Comparison of ENCODE assay signal across 9 mouse cellular contexts in the genomic region with DNA sequence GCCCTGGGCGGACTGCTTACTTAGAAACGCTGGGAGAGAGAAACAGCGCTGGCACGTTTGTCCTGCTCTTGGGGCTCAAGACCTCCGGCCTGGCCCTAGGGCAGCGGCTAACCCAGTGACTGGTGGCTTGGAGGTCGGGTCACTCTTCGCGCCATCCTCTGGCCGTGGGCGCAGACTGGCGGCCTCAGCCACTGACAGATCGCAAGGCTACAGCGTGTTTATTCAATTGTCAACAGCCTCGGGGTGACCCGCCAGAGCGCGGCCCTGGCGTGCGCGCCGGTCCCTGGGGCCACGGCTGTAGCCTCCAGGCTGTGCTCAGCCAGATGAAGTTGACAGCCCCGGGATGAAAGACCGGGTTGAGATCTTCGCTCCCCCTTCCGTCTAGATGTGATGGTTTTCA. TPM values are rescaled to one million over a fixed set of nuclear protein-coding genes. Genes with fewer than 3 reads are reported as not detected.
A peak's percentile ranks its signal among the peaks of the same experiment; 100 is the strongest.
DNase-seq lines count a peak whose midpoint lies in the region; ATAC-seq and TF ChIP-seq lines count a peak whose summit lies in the region.
"Had no signal": no experiment of that assay in that cellular context is flagged by ENCODE, and none has a peak within 500 bp of the region (broad histone marks: within the 10 kb centered on the region; RNA-seq: fewer than 3 reads in every experiment).

No protein-coding gene starts in this region.

- intact Hi-C loops in heart, postnatal 25 days (cut with DNase I): loop anchor here (10.0 kb wide), 1 partner anchor 552 kb away; no protein-coding TSS in a partner anchor

- peak; percentile 88 for DNase-seq in heart, adult 11 months
- DNase-seq in heart, postnatal 25 days (ENCODE audit: low spot score): no peak
- no peak for DNase-seq in adrenal gland, postnatal 4 days (ENCODE audit: low spot score in 2 of 2)
- no peak for DNase-seq in thymus, postnatal 25 days
- DNase-seq in layer of hippocampus, adult 8-10 months (ENCODE audit: low spot score in 2 of 2): no peak
- DNase-seq: cerebellum, adult 9-10 months had no signal

- no peak for TF ChIP-seq POLR2A in ES-Bruce4 (IDR thresholded peaks at IDR 0.05; ENCODE audit: insufficient read depth, low read length)

- H3K4me2 ChIP-seq in forebrain, embryonic 12.5 days: peak overlapping the region; percentile 21; the same call in 1 of the 2 replicates
- H3K4me2 ChIP-seq in limb, embryonic 13.5 days (replicated peaks): peak overlapping the region; percentile 27; the same call in 1 of the 2 replicates

- no peak for TF ChIP-seq EP300 in ES-Bruce4 (IDR thresholded peaks at IDR 0.05; ENCODE audit: insufficient read depth, low read depth, low read length)

- H3K9me3 ChIP-seq in ES-Bruce4 (replicated peaks; ENCODE audit: control insufficient read depth, insufficient read depth, low read length, poor library complexity, severe bottlenecking): no peaks in the 10 kb centered on the region
- no peaks in the 10 kb centered on the region for H3K9me3 ChIP-seq in forebrain, embryonic 12.5 days
- H3K9me3 ChIP-seq in limb, embryonic 13.5 days: no peaks in the 10 kb centered on the region

- 1% methylated on average over 27 of the region's 27 CpGs for WGBS in forebrain, embryonic 12.5 days
- WGBS in limb, embryonic 13.5 days: under 1% methylated on average over 27 of the region's 27 CpGs

- H3K27me3 ChIP-seq in ES-Bruce4 (ENCODE audit: control insufficient read depth, insufficient read depth, low read length, poor library complexity, severe bottlenecking): peaks cover 24% of the 10 kb centered on the region
- H3K27me3 ChIP-seq in forebrain, embryonic 12.5 days: peaks cover 97% of the 10 kb centered on the region
- peaks cover 96% of the 10 kb centered on the region for H3K27me3 ChIP-seq in limb, embryonic 13.5 days

- no peak overlapping the region for H3K27ac ChIP-seq in ES-Bruce4 (ENCODE audit: insufficient read depth, low read length)
- no peak overlapping the region for H3K27ac ChIP-seq in forebrain, embryonic 12.5 days
- H3K27ac ChIP-seq in limb, embryonic 13.5 days: no peak overlapping the region

- no peaks in the 10 kb centered on the region for H3K4me1 ChIP-seq in ES-Bruce4 (ENCODE audit: control insufficient read depth, insufficient read depth, low read length)
- H3K4me1 ChIP-seq in forebrain, embryonic 12.5 days: peaks cover 19% of the 10 kb centered on the region
- H3K4me1 ChIP-seq in limb, embryonic 13.5 days: peaks cover 21% of the 10 kb centered on the region

- no peaks in the 10 kb centered on the region for H3K36me3 ChIP-seq in ES-Bruce4 (ENCODE audit: control insufficient read depth, insufficient read depth, low read length, poor library complexity, severe bottlenecking)
- no peaks in the 10 kb centered on the region for H3K36me3 ChIP-seq in forebrain, embryonic 12.5 days (replicated peaks)
- no peaks in the 10 kb centered on the region for H3K36me3 ChIP-seq in limb, embryonic 13.5 days

- ATAC-seq in forebrain, embryonic 12.5 days (ENCODE audit: low FRiP score): no peak
- ATAC-seq in limb, embryonic 13.5 days (ENCODE audit: low FRiP score, low read depth): no peak

- no peak overlapping the region for H3K9ac ChIP-seq in ES-Bruce4 (ENCODE audit: low read depth, poor library complexity, severe bottlenecking)
- no peak overlapping the region for H3K9ac ChIP-seq in forebrain, embryonic 12.5 days
- no peak overlapping the region for H3K9ac ChIP-seq in limb, embryonic 13.5 days

- H3K4me3 ChIP-seq in ES-Bruce4 (ENCODE audit: low read depth, low read length): peak overlapping the region; percentile 32
- no peak overlapping the region; the same call in 1 of the 2 replicates for H3K4me3 ChIP-seq in forebrain, embryonic 12.5 days (replicated peaks)
- H3K4me3 ChIP-seq in limb, embryonic 13.5 days: peak overlapping the region; percentile 24; the same call in 1 of the 2 replicates

- TF ChIP-seq CTCF in ES-Bruce4 (IDR thresholded peaks at IDR 0.05; ENCODE audit: low read depth, low read length): no peak

RNA-seq across cellular contexts. Expression of a gene that starts 3.4 kb away (rescaled TPM):
- 1 to 10 TPM; 6.0 to 6.6 TPM for total RNA-seq in heart, postnatal 25 days (2021)
- polyA plus RNA-seq in ES-Bruce4 (2011; ENCODE audit: insufficient read depth, insufficient read length, low read depth, missing spikeins): 4.1 and 4.6 TPM in 2 replicates
- 0.37 TPM in 1 of 2 replicates, not detected in the other for polyA plus RNA-seq in forebrain, embryonic 12.5 days (2016; fragmentation: Nextera tagmentation; extraction: Ambion mirVana)
- 0.64 TPM in 2 replicates for polyA plus RNA-seq in limb, embryonic 13.5 days (2015; fragmentation: Nextera tagmentation; extraction: Ambion mirVana)
- 10 to 100 TPM; 11.1 to 33.6 TPM for total RNA-seq in adrenal gland, postnatal 4 days (2021)
- not detected for total RNA-seq in layer of hippocampus, adult 8-10 months (2022)

RNA-seq across cellular contexts. Expression of a gene that starts 31.1 kb away (rescaled TPM):
- not detected for total RNA-seq in heart, postnatal 25 days (2021)
- not detected in 2 replicates for polyA plus RNA-seq in ES-Bruce4 (2011; ENCODE audit: insufficient read depth, insufficient read length, low read depth, missing spikeins)
- polyA plus RNA-seq in forebrain, embryonic 12.5 days (2016; fragmentation: Nextera tagmentation; extraction: Ambion mirVana): not detected in 2 replicates
- not detected in 2 replicates for polyA plus RNA-seq in limb, embryonic 13.5 days (2015; fragmentation: Nextera tagmentation; extraction: Ambion mirVana)
- not detected for total RNA-seq in adrenal gland, postnatal 4 days (2021)
- not detected for total RNA-seq in layer of hippocampus, adult 8-10 months (2022)

Comparison
In these comparisons a context has a peak if more than half of its experiments do, and no peak if none do; other contexts are left out.
1. RNA of a gene that starts 3.4 kb away (total RNA-seq): 11.1 to 33.6 TPM in adrenal gland, postnatal 4 days and 6.0 to 6.6 TPM in heart, postnatal 25 days; not detected in layer of hippocampus, adult 8-10 months; every median in the first group is over 4 times any median in the second.